Mouse (Mus musculus) natural killer cell, adult 2 months (primary cell): ENCODE data around the gene Xrcc4.
"Not testable (repeated sequence)": the region's sequence is repeated elsewhere in the genome, so short reads cannot be mapped to it uniquely, and the experiment has no call there.

ENCODE experiments used
- DNase-seq, 2 experiments: peaks; one replicate each; pipeline ENCODE4 v3.0.0; 2022; ENCODE audit warnings: low spot score in 2 of 2

Xrcc4 gene

DNA sequence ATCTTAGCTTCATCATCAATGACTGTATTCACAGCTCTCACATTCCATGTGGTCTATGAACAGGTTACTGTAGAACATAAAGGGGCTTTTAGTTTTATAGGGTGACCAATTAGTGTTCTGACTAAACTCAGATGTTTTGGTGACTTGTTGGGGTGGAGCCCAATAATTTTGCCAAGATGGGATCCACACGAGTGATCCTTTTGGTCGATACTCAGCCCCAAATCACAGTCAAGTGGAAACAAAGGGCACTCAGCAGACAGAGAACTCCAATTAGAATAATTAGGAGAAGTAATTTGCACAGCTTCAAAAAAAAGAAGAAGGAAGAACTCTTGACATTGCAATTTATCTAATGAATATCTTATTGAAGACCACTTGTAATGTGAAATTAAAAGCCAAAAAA is 274.9 kb downstream of the Xrcc4 start:
- no peak for DNase-seq

DNA sequence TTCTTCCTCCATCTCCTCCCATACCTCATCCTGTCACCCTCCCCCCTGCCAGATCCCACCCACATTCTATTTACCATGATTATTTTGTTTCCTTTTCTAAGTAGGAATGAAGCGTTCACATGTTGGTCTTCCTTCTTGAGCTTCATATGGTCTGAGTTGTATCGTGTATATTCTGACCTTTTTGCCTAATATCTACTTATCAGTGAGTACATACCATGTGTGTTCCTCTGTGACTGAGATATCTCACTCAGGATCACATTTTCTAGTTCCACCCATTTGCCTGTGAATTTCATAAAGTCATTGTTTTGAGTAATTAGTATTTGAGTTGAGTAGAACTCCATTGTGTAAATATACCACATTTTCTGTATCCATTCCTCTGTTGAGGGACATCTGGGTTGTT is 277.2 kb downstream of the Xrcc4 start:
- DNase-seq: no peak

DNA sequence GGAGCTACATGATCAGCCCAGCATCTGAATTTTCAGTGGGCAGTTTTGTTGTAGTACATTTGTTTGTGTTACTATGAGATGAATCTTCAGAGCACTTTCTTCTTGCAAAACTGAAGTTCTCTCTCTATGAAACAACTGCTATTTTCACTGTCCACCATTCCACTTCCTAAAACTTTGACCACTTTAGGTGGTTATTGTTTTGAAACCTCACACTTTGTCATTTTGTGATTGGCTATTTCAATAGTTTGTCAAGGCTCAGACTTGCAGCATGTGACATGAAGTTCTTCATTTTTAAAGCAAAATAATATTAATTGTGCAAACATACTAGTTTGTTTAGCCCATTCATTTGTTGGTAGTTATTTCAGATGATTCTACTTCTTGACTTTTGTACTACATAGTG is 280.4 kb downstream of the Xrcc4 start:
- DNase-seq: no peak

DNA sequence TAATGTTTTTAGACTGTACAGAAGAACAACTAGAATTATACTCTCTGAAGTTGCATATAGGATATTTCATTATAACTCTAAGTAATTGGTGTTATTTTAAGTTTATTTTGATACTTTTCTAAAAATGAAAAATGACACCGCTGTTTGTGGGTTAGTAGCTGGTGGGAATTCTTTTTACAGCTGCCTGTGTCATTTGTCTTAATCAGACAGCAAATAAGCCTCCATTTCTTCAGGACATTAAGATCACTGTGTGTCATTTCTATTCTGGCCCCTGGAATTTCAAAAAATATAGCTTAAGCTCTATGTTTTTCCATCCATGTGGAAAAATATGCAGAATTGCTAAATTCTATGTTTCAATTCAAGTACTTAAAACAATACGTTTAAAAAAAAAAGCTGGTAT is 287.5 kb downstream of the Xrcc4 start:
- DNase-seq: no peak

DNA sequence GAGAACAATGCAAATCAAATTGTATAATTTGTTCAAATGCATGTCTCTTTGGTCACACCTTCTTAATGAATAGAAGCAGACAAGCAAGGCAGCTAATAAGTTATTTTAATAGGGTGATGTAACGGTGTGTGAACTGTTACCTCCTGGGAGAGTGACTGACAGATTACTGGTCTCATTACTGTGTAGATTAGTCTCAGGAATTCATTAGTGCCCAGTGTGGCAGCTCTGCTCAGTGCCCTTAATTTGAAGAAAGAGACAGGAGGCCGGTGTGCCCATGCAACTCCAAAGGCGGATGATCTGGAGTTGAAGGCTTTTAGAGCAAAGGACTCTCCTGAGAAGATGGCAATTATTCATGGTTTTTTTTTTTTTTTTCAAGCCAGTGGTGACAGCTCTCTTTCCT is 291.7 kb downstream of the Xrcc4 start:
- no peak for DNase-seq

DNA sequence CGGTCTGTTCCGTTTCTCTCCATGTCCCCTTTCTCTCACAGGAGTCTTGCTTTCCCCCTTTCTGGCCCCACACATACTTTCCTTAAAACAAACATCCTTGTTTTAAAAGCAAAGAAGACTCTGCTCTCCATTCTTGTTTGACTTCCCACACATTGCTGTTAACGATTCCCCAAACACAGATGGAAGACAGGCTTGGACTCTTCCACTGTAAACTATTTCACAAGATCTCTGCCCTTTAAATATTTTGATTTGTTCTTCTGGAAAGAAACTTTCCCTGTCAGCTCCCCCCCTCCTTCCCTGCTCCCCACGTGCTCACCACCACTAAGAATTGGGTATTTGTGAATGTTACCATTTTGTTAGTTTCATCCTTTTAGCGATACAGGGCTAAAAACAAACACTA is 297.9 kb downstream of the Xrcc4 start:
- DNase-seq: no peak

DNA sequence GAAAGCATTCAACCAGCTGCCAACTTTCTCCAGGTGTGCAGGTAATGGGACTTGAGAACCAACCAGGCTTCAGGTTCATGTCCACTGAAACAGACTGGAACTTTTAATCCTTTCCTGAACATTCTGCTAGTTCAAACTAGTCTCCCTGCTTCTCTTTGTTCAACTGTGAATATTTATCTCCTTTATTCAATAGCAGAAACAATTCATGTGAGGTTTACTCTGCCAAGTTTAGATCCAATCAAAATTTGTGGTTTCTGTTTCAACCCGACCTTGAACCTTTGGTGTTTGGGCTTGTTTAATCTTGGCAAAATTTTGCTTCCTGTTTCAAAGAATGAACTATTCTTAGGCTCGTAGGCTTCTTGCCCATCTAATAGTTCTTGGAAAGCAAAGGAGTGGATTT is 306.5 kb downstream of the Xrcc4 start:
- no peak for DNase-seq

DNA sequence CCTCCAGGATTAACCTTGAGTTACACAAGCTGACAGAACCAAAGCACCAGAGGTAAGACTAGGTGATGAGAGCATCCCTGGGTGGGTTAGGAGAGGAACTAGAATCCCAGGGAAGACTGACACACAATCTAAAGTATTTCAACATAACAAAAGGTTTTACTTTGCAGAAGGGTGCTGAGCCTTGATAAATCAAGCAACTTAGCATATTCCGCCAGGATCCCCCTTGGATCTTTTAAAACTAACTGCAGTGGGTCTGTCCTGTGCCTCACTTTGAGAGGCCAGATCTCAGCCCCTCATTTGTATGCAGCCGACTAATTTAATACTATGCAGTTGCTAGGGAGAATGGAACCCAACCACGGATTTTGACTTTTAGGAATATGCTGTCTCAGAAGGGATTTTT is 309.1 kb downstream of the Xrcc4 start:
- no peak for DNase-seq

DNA sequence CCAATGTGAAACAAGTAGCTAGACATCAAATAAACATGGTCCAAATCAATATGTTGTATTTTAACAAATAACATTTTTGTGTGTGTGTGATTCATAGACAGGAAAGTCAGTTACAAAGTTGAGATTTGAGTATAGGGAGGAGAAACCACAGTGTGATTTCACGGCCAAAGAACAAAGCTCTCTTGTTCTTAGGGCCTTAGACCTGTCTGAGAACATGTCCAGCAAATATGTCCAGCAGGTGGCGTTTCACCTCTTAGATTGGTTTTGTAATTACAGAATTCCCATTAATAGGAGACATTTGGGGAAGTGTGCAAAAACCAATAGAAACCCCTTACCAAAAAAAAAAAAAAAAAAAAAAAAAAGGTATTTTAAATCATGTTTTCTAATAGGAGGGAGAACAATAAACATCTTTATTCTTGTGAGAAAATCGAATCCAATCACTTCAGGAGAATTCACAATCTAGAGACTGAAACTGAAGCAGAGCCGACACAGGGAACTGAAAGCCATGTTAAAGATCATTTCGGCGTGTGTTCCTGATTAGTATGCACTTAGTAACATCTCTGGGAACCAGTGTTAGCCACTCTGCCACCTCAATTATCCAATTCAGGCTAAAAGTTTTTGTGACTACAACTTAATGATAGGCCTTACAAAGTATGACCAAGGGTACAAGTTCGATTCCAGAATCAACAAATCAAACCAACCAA is 310.0 kb downstream of the Xrcc4 start:
- no peak for DNase-seq

DNA sequence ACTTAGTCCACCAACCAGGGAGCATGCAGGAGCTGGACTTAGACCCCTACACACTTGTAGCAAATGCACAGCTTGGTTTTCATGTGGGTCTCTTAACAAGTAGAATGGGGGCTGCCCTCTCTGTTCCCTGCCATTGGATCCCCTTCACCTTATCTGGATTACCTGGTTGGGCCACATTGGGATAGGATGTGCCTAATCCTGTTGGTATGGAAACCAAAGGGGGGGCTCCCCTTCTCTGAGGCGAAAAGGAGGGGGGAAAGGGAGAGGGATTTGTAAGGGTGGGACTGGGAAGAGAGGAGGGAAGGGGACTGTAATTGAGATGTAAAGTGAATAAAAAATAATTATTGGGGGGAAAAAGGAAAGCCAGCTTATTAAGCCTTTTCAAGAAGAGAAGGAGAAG is 311.6 kb downstream of the Xrcc4 start:
- no peak for DNase-seq

DNA sequence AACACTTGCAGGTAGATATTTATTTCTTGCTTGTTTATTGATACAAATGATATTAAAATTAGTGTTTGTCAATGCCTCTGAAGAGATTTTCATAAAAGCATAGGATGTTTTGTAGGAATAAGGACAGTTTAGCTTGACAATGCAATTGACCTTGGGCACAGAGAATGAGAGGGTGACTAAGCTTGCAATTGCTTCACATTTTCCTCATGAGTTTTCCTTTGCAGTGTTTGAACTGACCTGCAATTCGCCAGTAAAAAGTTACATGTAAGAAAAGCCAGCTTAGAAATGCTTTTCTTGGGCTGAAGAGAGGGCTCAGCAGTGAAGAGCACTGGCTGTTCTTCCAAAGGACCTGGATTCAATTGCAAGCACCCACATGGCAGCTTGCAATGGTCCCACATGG is 312.3 kb downstream of the Xrcc4 start:
- no peak for DNase-seq

DNA sequence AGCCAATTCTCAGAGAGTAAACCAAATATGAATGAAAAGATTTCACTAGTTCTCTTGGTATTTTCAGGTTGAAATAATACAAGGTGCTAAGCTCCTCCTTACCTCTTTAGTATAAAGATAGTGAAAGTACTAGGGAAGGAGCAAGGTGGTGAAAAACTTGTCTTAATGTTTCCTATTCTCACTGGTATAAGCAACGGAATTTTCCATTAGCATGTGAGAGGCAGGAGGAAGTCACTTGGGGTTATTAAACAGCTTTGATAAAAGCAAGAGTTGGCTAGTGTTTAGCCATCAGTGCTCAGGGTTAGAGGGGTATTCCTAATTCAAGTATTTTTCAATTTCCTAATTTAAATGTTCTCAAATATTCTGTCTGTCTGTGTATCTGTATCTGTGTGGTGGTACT is 322.9 kb downstream of the Xrcc4 start:
- DNase-seq: no peak

DNA sequence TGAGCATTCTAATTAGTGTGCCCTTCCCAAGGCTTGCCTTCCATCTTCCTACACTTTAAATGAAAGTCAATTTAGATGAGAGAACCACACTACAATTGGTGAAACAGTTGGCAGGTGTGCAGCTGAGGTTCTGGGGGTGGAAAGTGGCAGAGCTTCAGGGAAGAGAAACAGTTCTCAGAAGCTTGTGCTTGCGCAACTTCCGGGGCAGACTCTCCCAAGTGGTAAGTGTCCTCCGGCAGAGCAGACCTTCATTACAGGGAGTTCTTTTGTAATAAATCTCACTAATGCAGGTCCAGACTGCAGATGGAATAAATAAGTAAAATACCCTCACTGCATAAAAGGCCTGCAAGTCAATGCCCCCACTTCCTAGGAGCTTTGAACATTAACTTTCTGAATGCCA is 323.4 kb downstream of the Xrcc4 start:
- DNase-seq: no peak

DNA sequence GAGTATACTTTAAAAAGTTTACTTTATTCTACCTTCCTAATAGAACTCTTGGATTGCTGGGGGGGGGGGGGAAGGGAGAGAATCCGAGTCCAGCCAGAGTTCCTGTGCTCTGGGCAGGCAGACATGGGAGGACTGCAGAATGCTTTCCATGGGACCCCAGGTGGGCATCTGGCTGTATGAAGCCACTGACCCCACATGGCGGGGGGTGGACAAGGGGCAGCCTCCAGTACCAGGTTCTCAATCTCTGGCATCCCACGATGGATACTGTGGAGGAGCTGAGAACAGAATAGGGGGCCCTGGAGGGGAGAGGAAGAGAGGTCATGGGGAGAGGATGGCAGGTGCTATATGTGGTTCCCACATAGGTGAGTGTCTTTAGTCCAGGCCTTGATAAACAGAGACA is 327.1 kb downstream of the Xrcc4 start:
- no peak for DNase-seq

DNA sequence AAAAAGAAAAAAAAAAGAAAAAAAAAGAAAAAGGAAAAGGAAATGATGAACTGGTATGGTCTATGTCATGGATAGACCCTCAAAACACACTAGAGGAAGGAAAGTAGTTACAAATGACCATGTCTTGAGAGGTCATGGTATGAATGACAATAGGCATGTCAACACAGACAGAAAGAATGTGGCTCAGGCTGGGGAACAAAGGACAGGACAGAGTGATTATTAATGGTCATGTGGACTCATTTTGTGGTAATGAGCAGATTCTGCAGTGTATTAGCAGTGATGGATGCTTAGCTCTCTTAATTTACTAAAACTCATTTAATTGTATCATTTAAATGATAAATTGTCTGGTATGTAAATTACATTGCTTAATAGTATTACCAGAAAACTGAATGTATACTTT is 333.1 kb downstream of the Xrcc4 start:
- DNase-seq: no peak

DNA sequence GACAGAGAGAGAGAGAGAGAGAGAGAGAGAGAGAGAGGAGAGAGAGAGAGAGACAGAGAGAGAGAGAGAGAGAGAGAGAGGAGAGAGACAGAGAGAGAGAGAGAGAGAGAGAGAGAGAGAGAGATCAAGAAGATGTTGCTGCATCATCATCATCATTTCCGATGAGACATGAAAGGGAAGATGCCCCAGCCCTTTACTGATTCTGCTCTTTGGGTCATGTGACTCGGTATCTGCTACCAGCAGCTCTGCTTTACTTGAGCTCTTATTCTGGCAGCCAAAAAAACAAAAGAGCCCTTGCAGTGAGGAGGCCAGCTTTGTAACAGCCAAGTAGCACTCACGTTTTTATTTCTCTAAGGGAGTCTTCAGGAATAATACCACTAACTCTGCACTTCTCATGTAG is 338.8 kb downstream of the Xrcc4 start:
- DNase-seq: not testable (repeated sequence)

DNA sequence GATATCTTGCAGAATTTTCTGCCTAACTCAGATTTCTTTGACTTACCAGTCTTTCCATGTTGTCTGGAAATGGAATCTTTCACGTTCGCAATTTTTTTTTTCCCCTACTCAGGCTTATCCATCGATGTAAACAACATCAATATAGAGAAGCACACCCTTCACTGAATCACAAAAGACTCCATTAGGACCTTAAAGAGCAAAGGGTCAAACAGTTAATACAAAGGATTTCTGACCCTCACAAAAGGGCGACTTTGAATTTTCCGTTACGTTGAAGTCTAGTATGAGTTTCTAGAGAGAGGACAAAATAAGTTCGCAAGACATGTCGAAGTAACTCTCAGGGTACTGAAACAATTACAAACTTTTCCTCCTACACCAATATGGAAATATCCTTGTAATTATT is 346.2 kb downstream of the Xrcc4 start:
- no peak for DNase-seq

DNA sequence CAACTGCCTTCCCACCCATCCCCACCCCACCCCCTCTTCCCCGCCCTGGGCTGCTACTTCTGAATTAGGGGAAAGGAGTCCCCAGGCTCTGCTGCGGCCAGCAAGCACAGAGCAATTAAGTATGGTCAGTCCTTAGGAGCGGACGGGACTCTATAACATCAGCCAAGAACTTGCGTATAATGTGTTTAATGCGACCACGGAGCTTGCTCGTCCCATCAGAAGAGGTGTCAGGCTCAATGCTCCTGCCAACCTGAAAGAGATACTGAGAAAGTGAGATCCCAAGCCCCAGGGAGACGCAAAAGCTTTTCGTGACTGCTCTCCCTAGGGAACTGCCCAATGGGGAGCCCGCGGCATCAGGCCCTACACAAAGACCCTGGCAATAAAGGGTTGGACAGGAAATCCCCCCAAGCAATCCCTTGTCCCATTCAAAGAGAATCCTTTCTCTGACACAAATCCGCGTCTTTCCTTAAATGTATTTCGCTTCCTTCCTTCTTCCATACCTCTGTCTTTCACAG is 346.7 kb downstream of the Xrcc4 start:
- no peak for DNase-seq

DNA sequence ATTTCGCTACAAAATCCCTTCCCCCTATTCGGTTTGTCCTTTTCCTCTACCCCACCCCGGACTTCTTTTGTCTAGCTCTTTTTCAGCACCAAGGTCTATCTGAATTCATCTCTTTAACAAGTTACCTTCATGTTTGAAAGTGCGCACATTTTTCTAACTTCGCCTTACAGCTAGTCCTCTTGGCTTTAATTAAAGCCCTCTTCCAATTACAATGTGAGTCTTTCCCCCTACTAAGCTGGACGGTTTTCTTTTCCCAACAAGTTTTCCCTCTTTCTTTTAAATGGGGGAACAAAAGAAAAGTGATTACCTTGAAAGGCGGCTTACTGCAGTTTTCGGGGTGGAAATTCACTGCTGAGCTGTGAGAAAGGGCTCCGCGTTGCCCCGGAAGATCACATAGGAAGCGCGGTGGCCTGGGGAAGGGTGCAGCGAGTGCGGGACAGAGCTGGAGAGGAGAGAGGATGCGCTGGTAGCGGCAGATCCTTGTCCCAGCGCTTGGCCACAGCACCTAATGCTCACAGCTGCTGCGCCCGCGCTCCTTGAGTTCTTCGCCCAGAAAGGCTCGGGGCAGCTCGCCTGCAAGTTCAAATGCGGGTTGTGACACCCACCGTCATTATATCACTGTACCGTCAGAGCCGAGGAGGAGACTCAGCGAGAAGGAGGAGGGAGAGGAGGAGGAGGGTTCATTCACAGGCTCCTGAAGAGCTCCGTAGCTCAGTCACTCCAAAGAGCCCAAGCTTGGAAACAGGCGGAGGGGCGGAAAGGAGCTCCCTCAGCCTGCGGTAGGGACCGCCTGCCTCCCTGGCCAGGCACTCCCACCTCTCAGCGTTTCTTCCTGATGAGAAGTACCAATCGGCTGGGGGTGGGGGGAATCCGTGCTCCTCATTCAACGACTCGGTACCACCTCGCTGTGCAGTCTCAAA is 347.4 kb downstream of the Xrcc4 start, which contains the start of gene Vcan:
Gene Vcan (minus strand): TSS at position 744 of the 920 bp plus-strand sequence.
- no peak for DNase-seq

DNA sequence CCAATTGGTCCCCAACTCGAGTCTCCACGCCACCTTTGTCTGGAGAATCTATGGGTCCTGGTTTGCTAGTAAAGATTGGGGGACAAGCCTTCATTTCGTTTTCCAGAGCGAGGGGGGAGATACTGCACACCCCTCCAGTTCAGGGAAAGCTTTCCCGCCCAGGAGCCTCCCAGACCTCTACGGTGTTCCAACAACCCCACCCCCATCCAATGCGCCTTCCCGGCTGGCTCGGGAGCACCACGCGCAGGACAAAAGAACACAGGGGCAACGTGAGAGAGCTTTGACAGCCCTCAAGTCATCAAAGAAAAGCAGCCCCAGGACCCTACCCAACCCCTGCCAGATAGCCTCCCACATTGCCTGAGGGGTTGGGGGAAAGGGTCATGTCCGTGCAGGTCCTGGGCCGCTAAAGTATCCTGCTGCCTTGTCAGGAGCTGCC is 348.3 kb downstream of the Xrcc4 start:
- no peak for DNase-seq

DNA sequence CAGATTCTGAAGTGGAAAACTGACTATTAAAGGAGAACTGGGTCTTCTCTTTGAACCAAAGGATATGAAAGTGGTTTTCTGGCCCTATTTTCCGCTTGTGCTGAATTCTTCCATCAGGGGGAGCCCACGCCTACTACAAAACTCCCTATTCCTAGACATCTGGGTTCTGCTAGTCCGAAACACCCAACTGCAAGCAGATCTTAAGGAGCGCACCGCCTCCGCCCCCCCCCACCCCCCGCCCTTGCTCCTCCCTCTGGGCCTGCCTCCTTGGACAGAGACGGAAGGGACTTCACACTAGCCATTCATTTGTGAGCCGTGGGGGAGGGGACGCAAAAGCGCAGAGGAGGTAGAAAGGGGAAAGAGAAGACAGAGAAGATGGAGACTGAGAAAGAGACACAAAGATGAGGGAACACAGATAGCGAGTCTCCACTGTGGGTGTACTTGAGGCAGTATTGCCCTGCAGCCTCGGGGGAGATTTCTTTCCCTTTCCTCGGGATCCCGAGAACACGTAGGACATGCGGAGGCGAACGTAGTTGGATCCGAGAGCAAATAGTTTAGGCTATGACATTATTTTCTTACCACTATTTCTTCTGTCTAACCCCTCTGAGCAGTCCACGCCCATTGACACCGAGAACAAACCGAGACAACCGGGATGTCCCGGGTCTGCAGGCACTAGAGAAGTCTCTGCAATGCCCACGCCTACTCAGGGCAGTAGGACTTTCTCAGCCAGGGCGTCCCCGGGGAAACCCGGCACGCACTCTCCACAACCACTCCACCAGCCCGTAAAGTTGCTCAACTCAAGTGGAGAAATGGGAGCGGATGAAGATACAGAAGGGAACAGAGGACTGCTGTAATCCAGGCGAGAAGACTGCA is 348.9 kb downstream of the Xrcc4 start:
- peak; percentile 11 to 19 for DNase-seq

DNA sequence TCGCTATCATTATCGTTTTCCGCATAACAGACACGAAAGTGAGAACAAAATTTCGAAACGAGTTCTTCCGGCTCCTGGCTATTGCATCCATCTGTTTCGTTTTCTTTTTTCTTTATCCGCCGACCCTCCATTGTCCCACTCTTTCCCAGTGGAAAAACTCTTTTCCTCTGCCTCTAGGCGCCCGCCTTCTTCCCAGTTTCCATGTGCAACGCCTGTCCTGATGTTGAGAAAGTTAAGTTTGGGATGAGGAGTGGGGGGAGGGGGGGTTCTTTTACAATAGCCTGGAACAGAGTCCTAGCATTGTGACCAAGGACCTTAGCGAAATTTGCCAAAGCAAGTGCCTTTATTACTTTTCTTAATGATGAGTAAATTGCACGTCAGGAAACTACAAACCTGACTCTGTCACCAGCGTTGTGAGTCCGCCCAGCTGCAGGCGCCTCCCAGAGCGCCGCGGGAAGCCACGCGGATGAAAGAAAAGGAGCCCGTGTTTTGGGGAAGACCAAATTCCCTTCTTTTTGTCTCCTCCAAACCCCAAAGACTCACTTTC is 349.6 kb downstream of the Xrcc4 start:
- no peak for DNase-seq
